Mouse (Mus musculus) liver, adult 2 months (tissue): Measurements from ENCODE around the gene Myo7a.

Source experiments
- CTCF ChIP-seq: fragments of 200-500 bp; IDR thresholded peaks from 2 replicates; pipeline ENCODE4 v1.5.1; 2011; ENCODE audit warnings: low read depth, low read length, control low read depth
- POLR2A ChIP-seq: fragments of 200-500 bp; IDR thresholded peaks from 2 replicates; pipeline ENCODE4 v1.6.1; 2011; ENCODE audit warnings: low read length, control low read depth; ENCODE audit not compliant: insufficient read depth; ENCODE audit errors: extremely low read depth

GRCm38 (mm10) chr7:98114656-98115055 is 4.7 kb downstream of the Myo7a start:
- TF ChIP-seq CTCF (no peak), POLR2A (no peak)
